Mouse (Mus musculus) brain, embryonic 14.5 days (tissue): Measurements from ENCODE around the gene Gja1.

Experiments used
- CTCF ChIP-seq: fragments of 200-500 bp; IDR thresholded peaks from 2 replicates; pipeline ENCODE4 v1.5.1; 2012; ENCODE audit warnings: inconsistent platforms, mild to moderate bottlenecking, moderate library complexity, borderline replicate concordance; ENCODE audit not compliant: insufficient read depth, insufficient read length; ENCODE audit errors: extremely low read depth
- POLR2A ChIP-seq: fragments of 200-500 bp; IDR thresholded peaks from 2 replicates; pipeline ENCODE4 v1.6.1; 2012; ENCODE audit warnings: mild to moderate bottlenecking, inconsistent platforms, borderline replicate concordance; ENCODE audit not compliant: poor library complexity, insufficient read depth, insufficient read length, severe bottlenecking; ENCODE audit errors: extremely low read depth

DNA sequence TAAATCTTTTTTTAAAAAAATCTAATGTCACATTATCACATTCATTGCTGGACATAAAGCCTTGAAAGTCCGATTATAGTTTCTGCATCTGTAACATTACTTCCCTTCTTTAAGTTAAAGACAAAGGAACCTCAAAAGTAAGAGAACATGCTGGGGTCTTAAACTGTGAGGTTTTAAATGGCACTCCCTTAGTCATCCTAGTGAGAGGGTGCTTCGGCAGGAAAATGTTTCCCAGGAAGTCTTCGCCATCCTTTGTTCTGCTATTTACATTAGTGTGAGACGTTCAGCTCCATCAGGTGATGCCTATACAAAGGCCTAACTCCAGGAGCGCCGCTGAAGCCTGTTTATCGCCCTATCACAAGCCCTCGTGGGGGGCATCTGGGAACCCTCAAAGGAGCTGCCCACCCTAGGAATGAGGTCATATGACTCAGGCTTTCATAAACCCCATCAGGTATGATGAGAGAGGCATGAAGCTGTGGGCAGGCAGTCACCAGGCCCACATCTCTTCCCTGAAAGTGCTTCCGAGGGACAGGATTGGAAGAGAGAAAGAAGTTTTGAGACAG, 1.1 kb upstream of the Gja1 start:
- TF ChIP-seq CTCF, result no peak
- TF ChIP-seq POLR2A, result no peak
